Mouse (Mus musculus): ENCODE measurements around the gene Nedd4. TPM values are rescaled to one million over a fixed set of nuclear protein-coding genes. Genes with fewer than 3 reads are reported as not detected.

Nedd4 gene
- polyA plus RNA-seq, 1 experiment from 2014 or later: 652 TPM

DNA sequence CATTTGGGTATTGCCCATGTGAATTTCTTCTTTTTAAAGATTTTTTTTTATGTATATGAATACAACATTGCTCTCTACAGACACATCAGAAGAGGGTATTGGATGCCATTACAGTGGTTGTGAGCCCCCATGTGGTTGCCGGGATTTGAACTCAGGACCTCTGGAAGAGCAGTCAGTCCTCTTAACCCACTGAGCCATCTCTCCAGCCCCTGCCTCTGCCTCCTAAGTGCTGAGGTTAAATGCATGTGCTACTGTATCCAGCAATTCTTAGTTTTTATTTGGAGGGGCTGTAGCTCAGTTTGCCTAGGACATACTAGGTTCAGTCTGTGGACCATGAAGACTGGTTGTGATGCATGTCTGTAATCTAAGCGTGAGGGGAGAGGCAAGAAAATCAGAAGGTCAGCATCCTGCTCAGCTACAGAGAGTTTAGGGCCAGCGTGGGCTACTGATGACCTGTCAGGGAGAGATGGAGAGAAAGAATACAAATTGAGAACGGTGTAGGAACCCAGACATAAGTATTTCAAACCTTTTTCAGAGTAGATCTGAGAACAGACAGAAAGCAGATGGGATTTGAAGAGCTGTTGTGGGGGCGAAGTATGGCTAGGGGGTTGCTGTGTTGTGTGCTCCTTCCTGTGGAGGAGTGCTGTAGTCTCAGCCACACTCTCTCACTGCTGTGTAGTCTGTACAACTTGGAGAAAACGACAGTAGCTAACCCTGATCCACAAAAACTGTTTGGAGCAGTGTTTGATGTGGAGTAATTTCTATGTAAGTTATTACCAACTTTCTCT, 13.0 kb downstream of the Nedd4 start:
- H3K4me2 ChIP-seq (replicated peaks; ENCODE audit: low read depth, low read length): no peak overlapping the region
- no peak overlapping the region for H3K4me3 ChIP-seq (ENCODE audit: low read length)
- no peak overlapping the region for H3K9ac ChIP-seq (replicated peaks; ENCODE audit: low read length)
- no peaks in the 10 kb centered on the region for H3K27me3 ChIP-seq (ENCODE audit: insufficient read depth, low read length)
- no peaks in the 10 kb centered on the region for H3K9me3 ChIP-seq (ENCODE audit: low read length)
- no peak for ATAC-seq (ENCODE audit: low FRiP score, low TSS enrichment)
- WGBS: 84% methylated on average over 6 of the region's 6 CpGs
- no peak overlapping the region for H3K27ac ChIP-seq (ENCODE audit: low read length)
- peaks cover 71% of the 10 kb centered on the region for H3K36me3 ChIP-seq (ENCODE audit: insufficient read depth, low read length)
- no peaks in the 10 kb centered on the region for H3K4me1 ChIP-seq (ENCODE audit: insufficient read depth, low read length)

DNA sequence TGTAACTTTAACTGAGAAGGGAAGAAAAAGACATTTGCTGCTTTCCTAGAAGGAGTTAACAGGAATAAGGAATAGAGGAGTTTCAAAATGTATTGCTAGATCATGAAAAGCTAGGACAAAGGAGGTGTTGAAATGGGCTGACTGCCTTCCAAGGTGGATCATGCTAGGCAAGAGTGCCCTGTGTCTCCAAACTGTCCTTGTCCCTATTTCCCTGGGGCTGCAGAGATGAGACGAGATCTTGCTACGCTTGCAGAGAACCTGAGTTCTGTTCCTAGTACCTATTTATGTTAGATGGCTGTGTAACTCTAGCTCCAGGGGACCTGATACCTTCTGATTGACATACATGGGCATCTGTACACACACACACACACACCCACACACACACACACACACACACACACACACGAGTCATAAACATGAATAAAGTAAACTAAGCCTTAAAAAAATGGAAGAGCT, 13.6 kb downstream of the Nedd4 start:
- ATAC-seq (ENCODE audit: low FRiP score, low TSS enrichment): no peak
- H3K9ac ChIP-seq (replicated peaks; ENCODE audit: low read length): no peak overlapping the region
- no peaks in the 10 kb centered on the region for H3K9me3 ChIP-seq (ENCODE audit: low read length)
- no peak overlapping the region for H3K27ac ChIP-seq (ENCODE audit: low read length)
- H3K4me3 ChIP-seq (ENCODE audit: low read length): no peak overlapping the region
- no peaks in the 10 kb centered on the region for H3K4me1 ChIP-seq (ENCODE audit: insufficient read depth, low read length)
- no peak overlapping the region for H3K4me2 ChIP-seq (replicated peaks; ENCODE audit: low read depth, low read length)
- peaks cover 68% of the 10 kb centered on the region for H3K36me3 ChIP-seq (ENCODE audit: insufficient read depth, low read length)
- no peaks in the 10 kb centered on the region for H3K27me3 ChIP-seq (ENCODE audit: insufficient read depth, low read length)
- 88% methylated on average over 3 of the region's 3 CpGs for WGBS

DNA sequence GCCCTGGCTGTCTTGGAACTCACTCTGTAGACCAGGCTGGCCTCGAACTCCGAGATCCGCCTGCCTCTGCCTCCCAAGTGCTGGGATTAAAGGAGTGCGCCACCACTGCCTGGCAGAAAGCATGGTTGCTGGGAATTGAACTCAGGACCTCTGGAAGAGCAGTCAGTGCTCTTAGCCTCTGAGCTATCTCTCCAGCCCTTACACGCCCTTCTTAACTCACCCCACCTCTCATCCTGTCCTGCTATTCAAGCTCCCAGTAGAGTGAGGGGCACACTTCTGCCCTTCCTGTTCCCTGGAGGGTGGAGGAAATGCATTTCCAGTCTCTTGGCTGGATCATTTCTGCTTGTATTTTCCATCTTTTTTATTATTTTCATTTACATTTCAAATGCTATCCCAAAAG, 15.5 kb downstream of the Nedd4 start:
- H3K4me1 ChIP-seq (ENCODE audit: insufficient read depth, low read length): no peaks in the 10 kb centered on the region
- H3K27ac ChIP-seq (ENCODE audit: low read length): no peak overlapping the region
- H3K9me3 ChIP-seq (ENCODE audit: low read length): no peaks in the 10 kb centered on the region
- 95% methylated on average over 5 of the region's 5 CpGs for WGBS
- ATAC-seq (ENCODE audit: low FRiP score, low TSS enrichment): no peak
- no peaks in the 10 kb centered on the region for H3K27me3 ChIP-seq (ENCODE audit: insufficient read depth, low read length)
- peaks cover 73% of the 10 kb centered on the region for H3K36me3 ChIP-seq (ENCODE audit: insufficient read depth, low read length)
- no peak overlapping the region for H3K4me2 ChIP-seq (replicated peaks; ENCODE audit: low read depth, low read length)
- no peak overlapping the region for H3K4me3 ChIP-seq (ENCODE audit: low read length)
- H3K9ac ChIP-seq (replicated peaks; ENCODE audit: low read length): no peak overlapping the region

DNA sequence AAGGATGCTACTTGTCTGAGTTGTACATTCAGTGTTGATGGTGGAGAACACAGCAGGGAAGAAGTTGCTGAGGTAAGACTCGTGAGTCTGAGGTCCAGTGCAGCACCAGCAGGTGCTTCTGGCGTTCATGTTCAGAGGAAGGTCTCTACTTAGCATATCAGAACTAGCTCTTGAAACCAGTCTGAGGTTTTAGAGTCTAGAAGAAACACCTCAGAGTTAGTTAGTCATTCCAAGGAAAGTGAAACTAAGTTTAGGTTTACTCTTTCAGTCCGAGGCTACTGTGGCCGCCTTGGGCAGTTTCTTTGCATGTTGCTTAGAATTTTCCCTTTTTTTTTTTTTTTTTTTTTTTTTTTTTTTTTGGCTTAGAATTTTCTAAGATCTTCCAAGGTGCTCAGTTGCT, 16.6 kb downstream of the Nedd4 start:
- no peaks in the 10 kb centered on the region for H3K9me3 ChIP-seq (ENCODE audit: low read length)
- no peak overlapping the region for H3K4me2 ChIP-seq (replicated peaks; ENCODE audit: low read depth, low read length)
- WGBS: 85% methylated on average over 4 of the region's 4 CpGs
- no peak overlapping the region for H3K9ac ChIP-seq (replicated peaks; ENCODE audit: low read length)
- H3K27ac ChIP-seq (ENCODE audit: low read length): no peak overlapping the region
- ATAC-seq (ENCODE audit: low FRiP score, low TSS enrichment): no peak
- H3K27me3 ChIP-seq (ENCODE audit: insufficient read depth, low read length): no peaks in the 10 kb centered on the region
- H3K4me1 ChIP-seq (ENCODE audit: insufficient read depth, low read length): no peaks in the 10 kb centered on the region
- H3K4me3 ChIP-seq (ENCODE audit: low read length): no peak overlapping the region
- H3K36me3 ChIP-seq (ENCODE audit: insufficient read depth, low read length): peaks cover 69% of the 10 kb centered on the region

DNA sequence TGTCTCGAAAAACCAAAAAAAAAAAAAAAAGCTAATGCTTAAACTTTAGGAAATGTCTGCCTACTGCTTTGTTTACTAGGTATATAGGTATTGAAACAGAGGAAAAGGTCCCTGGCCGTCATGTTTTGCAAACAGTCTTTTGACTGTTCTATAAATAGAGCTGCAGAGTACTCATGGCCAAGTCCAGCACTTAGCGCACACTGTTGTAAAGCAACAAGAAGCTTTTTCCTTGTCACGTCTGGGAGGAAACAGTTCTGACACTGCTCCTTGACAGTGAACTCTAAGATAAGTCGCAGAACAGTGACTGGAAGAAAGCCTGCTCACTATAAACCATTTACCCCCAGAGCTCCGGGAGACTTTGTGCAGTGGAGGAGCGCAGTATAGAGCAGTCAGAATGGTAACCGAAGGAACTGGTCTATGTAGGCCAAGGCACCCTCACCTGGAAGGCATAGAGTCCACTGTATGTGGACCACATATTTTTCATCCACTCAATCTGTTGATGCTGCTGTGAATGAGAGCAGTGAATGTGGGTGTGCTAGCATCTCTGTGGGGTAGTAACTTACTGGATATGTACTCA, 19.6 kb downstream of the Nedd4 start:
- 86% methylated on average over 8 of the region's 8 CpGs for WGBS
- no peak overlapping the region for H3K4me3 ChIP-seq (ENCODE audit: low read length)
- H3K4me2 ChIP-seq (replicated peaks; ENCODE audit: low read depth, low read length): no peak overlapping the region
- H3K36me3 ChIP-seq (ENCODE audit: insufficient read depth, low read length): peaks cover 59% of the 10 kb centered on the region
- no peaks in the 10 kb centered on the region for H3K9me3 ChIP-seq (ENCODE audit: low read length)
- no peak for ATAC-seq (ENCODE audit: low FRiP score, low TSS enrichment)
- no peaks in the 10 kb centered on the region for H3K4me1 ChIP-seq (ENCODE audit: insufficient read depth, low read length)
- H3K27ac ChIP-seq (ENCODE audit: low read length): no peak overlapping the region
- no peak overlapping the region for H3K9ac ChIP-seq (replicated peaks; ENCODE audit: low read length)
- no peaks in the 10 kb centered on the region for H3K27me3 ChIP-seq (ENCODE audit: insufficient read depth, low read length)

DNA sequence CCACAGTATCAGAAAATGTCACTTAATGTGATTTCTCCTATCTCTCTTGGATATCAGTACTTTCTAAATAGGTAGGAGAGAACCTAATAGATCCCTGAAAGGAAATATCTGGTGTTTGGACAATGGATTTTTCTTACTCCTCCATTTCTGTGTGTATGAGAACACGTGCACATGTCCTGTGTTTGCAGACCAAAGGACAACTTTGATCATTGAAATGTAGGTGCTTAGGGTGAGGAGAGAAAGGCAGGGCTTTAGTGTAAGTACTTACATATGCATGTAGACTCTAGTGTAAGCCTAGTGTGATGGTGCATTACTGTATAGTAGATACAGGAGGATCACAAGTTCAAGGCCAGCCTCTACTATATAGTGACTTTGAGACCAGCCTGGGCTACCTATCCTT, 21.1 kb downstream of the Nedd4 start:
- Histone ChIP-seq H3K27me3 (ENCODE audit: insufficient read depth, low read length) (no peaks in the 10 kb centered on the region), H3K4me1 (ENCODE audit: insufficient read depth, low read length) (no peaks in the 10 kb centered on the region), H3K4me3 (ENCODE audit: low read length) (no peak overlapping the region), H3K4me2 (replicated peaks; ENCODE audit: low read depth, low read length) (no peak overlapping the region), H3K27ac (ENCODE audit: low read length) (no peak overlapping the region), H3K9ac (replicated peaks; ENCODE audit: low read length) (no peak overlapping the region), H3K36me3 (ENCODE audit: insufficient read depth, low read length) (peaks cover 64% of the 10 kb centered on the region), H3K9me3 (ENCODE audit: low read length) (no peaks in the 10 kb centered on the region)
- no peak for ATAC-seq (ENCODE audit: low FRiP score, low TSS enrichment)
- 83% methylated on average over 1 of the region's 1 CpGs for WGBS

DNA sequence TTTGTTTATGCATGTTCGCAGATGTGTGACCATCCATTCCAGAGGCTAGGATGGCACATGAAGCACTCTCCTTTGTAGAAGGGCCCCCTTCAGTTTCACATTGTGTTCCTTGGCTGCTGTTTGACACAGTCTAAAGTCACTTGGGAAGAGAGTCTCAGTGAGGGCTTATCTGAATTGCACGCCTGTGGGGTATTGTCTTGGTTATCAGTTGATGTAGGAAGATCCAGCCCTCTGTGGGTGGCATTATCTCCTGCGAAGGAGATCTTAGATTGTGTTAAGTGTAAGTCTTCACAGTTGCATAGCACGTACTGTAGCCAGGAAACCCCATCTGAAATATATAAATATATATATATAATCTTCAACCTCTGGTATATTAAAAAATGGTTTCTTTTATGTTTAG, 23.1 kb downstream of the Nedd4 start:
- no peak overlapping the region for H3K4me2 ChIP-seq (replicated peaks; ENCODE audit: low read depth, low read length)
- 92% methylated on average over 4 of the region's 4 CpGs for WGBS
- H3K27ac ChIP-seq (ENCODE audit: low read length): no peak overlapping the region
- H3K27me3 ChIP-seq (ENCODE audit: insufficient read depth, low read length): no peaks in the 10 kb centered on the region
- H3K9ac ChIP-seq (replicated peaks; ENCODE audit: low read length): no peak overlapping the region
- peaks cover 73% of the 10 kb centered on the region for H3K36me3 ChIP-seq (ENCODE audit: insufficient read depth, low read length)
- no peaks in the 10 kb centered on the region for H3K4me1 ChIP-seq (ENCODE audit: insufficient read depth, low read length)
- no peaks in the 10 kb centered on the region for H3K9me3 ChIP-seq (ENCODE audit: low read length)
- no peak overlapping the region for H3K4me3 ChIP-seq (ENCODE audit: low read length)
- no peak for ATAC-seq (ENCODE audit: low FRiP score, low TSS enrichment)

DNA sequence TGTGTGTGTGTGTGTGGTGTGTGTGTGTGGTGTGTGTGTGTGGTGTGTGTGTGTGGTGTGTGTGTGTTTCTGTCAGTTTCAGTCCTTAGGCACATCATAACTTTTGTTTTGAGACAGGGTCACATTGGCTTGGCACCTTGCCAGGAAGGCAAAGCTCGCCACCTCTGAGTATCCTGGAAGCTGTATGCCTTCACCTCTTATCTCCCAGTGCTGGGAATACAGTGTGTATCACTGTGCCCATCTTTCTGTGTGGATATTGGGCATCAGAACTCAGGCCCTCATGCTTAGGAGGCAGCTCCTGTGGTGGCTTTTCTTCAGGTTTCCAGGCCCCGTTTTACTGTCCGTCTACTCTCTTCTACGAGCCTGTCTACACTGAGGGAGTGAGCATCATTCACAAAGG, 24.4 kb downstream of the Nedd4 start:
- no peak overlapping the region for H3K27ac ChIP-seq (ENCODE audit: low read length)
- ATAC-seq (ENCODE audit: low FRiP score, low TSS enrichment): no peak
- no peaks in the 10 kb centered on the region for H3K27me3 ChIP-seq (ENCODE audit: insufficient read depth, low read length)
- H3K9ac ChIP-seq (replicated peaks; ENCODE audit: low read length): no peak overlapping the region
- H3K9me3 ChIP-seq (ENCODE audit: low read length): no peaks in the 10 kb centered on the region
- 74% methylated on average over 4 of the region's 4 CpGs for WGBS
- H3K4me2 ChIP-seq (replicated peaks; ENCODE audit: low read depth, low read length): no peak overlapping the region
- H3K36me3 ChIP-seq (ENCODE audit: insufficient read depth, low read length): peaks cover 82% of the 10 kb centered on the region
- H3K4me3 ChIP-seq (ENCODE audit: low read length): no peak overlapping the region
- H3K4me1 ChIP-seq (ENCODE audit: insufficient read depth, low read length): peaks cover 6% of the 10 kb centered on the region; the same call in 1 of the 2 replicates

DNA sequence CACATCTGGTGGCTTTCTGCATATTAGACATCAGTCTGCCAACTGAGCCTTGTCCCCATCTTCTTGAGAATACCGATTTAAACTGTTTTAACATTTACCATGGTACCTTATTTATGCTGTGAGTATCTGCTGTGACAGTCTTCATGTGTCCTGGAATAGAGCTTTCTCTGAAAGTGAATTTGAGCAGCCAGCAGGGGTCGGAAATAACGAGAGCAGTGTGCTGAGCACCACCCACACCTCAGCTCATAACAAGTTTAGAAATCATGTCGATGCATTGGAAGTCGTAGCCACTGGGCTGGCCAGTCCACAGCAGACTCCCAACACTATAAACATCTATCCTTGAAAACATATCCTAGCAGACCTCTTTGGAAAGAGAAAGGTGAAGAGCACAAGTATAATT, 27.4 kb downstream of the Nedd4 start:
- ATAC-seq (ENCODE audit: low FRiP score, low TSS enrichment): no peak

DNA sequence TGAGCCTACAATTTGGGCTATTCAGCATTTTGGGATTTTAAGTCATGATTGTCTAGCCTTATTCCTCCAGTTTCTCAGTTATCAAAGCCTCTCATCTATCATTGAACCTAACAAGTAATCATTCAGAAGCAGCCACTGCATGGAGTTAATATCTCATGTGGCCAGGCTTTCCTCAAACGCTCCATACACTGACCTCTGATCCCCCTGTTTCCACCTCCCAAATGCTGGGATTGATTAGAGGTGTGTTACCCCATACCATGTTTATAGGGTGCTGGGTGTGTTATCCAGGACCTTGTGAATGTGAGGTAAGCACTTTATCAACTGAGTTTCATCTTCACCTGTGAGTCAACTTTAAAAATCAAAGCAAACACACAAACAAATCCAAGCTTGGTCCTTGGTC, 28.7 kb downstream of the Nedd4 start:
- Histone ChIP-seq H3K4me1 (ENCODE audit: insufficient read depth, low read length) (peaks cover 16% of the 10 kb centered on the region; the same call in 1 of the 2 replicates), H3K27me3 (ENCODE audit: insufficient read depth, low read length) (no peaks in the 10 kb centered on the region), H3K9ac (replicated peaks; ENCODE audit: low read length) (no peak overlapping the region), H3K4me3 (ENCODE audit: low read length) (no peak overlapping the region), H3K27ac (ENCODE audit: low read length) (no peak overlapping the region), H3K4me2 (replicated peaks; ENCODE audit: low read depth, low read length) (no peak overlapping the region), H3K9me3 (ENCODE audit: low read length) (no peaks in the 10 kb centered on the region), H3K36me3 (ENCODE audit: insufficient read depth, low read length) (peaks cover 72% of the 10 kb centered on the region)
- 53% methylated on average over 1 of the region's 1 CpGs for WGBS
- ATAC-seq (ENCODE audit: low FRiP score, low TSS enrichment): no peak

More for the DNA sequence above, 27.4 kb downstream of the Nedd4 start:
- Histone ChIP-seq H3K9me3 (ENCODE audit: low read length) (no peaks in the 10 kb centered on the region), H3K4me1 (ENCODE audit: insufficient read depth, low read length) (peaks cover 12% of the 10 kb centered on the region; the same call in 1 of the 2 replicates), H3K27ac (ENCODE audit: low read length) (no peak overlapping the region), H3K4me2 (replicated peaks; ENCODE audit: low read depth, low read length) (no peak overlapping the region), H3K27me3 (ENCODE audit: insufficient read depth, low read length) (no peaks in the 10 kb centered on the region), H3K9ac (replicated peaks; ENCODE audit: low read length) (no peak overlapping the region), H3K36me3 (ENCODE audit: insufficient read depth, low read length) (peaks cover 82% of the 10 kb centered on the region), H3K4me3 (ENCODE audit: low read length) (no peak overlapping the region)
- 75% methylated on average over 5 of the region's 5 CpGs for WGBS
